Mouse (Mus musculus) urinary bladder, postnatal 4 days (tissue): ENCODE results near the gene Riiad1.

Experiments
- DNase-seq, 2 experiments: peaks; one replicate each; pipeline ENCODE4 v3.0.0; 2021 to 2022; ENCODE audit warnings: low spot score in 2 of 2

Gene Riiad1

GRCm38 (mm10) chr3:94463926-94464578 lies 16.1 kb downstream of the Riiad1 start:
- no peak for DNase-seq

DNA sequence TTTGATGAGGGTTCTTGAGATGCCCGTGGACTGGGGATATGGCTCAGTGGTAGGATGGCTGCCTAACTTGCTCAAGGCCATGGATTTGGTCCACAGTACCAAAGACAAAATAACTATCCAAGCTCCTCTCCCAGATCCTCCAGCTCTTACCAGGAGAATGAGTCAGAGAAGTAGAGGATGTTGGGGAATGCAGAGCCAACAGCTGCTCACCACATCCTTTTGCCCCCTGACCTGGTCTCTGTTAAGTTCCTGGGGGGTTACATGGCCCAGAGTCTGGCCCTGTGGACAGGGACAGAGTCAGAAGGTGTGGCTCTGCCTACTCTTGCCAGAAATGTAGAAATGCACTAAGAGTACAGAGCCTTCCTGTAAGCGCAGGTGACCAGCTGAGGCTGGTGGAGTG lies 20.3 kb downstream of the Riiad1 start:
- DNase-seq = no peak

DNA sequence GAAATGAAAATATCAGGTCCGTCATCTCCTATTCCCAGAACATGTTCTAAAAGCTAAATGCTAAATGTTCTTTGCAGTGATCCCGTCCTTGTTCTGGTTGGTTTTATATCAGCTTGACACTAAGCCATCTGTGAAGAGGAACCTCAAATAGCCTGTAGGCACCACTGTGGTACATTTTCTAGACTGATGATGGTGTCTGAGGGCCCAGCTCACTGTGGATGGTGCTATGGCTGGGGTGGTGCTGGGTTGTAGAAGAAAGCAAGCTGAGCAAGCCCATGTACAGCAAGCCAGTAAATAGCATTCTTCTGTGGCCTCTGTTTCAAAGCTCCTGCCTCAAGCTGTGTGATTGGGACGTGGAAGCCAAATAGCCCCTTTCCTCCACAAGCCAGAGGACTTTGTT lies 23.1 kb downstream of the Riiad1 start:
- no peak for DNase-seq

DNA sequence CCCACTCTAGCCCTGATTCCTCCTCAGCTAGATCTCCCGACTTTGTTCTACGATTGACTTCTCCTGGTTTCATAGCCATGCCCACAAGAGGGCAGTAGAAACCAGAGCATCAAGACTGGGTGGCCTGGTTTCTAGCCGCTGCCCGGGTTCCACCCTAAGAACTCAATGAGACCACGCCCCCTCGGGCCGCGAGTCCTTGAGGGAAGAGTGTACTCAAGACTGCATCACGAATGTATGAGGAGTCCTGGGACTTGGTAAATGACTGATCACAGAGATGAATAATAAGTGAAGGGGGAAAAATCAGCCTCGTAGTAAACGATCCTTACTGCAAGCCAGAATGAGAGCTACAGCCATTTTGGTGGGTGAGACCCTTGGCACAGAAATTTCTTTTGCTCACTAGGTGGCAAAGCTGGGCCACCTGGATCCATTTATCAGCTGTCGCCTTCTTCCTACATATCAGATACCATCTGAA lies 23.6 kb downstream of the Riiad1 start:
- DNase-seq = peak; percentile 72 to 81

DNA sequence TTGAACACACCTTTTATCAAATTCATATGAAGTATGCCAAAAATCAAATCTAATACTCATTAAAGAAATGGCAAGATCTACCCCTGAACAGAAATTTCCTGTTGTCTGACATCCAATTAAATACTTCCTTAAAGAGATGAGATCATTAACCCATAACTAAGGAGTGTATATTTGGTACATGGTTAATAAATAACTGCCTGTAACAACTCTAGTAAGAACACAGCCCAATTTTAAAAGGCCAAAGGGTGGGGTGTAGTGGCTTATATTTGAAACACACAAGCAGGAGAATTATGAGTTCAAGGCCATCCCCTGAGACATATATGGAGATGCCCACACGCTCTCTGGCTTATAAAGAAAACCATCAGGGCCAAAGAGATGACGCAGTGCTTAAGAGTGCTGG lies 30.8 kb downstream of the Riiad1 start:
- DNase-seq = no peak

GRCm38 (mm10) chr3:94443597-94443964 lies 36.6 kb downstream of the Riiad1 start, which contains the start of gene Oaz3:
Gene Oaz3, minus strand, starts transcription at chr3:94443915.
- no peak for DNase-seq

DNA sequence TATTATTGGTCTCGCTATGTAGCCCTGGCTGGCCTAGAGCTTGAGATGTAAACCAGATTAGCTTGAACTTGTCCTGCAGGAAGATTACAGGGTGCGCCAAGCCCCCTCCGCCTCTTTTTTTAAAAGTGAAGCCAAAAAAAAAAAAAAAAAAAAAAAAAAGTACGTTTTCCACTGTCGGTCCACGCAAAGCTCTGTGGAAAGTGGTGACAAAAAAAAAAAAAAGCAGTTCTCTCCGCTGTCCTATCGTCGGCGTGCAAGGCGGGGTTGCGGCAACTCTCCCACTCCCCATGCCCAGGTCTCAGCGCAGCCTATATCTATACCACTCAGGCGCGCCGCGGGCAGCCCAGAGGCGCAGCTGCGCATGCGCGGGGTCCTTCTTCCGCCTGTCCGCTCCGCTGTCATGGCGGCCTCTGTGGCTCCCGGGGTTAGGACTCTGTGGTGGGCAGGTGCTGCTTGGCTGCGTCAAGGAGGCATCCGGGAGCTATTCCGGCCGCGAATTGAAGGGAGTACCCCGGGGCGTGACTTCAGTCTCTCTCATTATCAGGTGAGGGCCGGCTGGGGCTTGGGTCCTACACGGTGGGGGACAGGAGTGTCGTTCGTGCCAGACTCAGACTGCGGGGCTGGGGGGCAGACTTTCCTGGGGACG lies 37.1 kb downstream of the Riiad1 start, which contains the start of gene Mrpl9:
Mrpl9 (plus strand) TSS at position 368 of the 646 bp plus-strand sequence.
- peak; percentile 93 to 94 for DNase-seq

- no peak for DNase-seq
These were observed 39.0 kb downstream of the Riiad1 start for GRCm38 (mm10) chr3:94441182-94441581.

- no peak for DNase-seq
These were observed 43.7 kb downstream of the Riiad1 start for GRCm38 (mm10) chr3:94436420-94436819.

GRCm38 (mm10) chr3:94434305-94434704 lies 45.8 kb downstream of the Riiad1 start:
- no peak for DNase-seq

DNA sequence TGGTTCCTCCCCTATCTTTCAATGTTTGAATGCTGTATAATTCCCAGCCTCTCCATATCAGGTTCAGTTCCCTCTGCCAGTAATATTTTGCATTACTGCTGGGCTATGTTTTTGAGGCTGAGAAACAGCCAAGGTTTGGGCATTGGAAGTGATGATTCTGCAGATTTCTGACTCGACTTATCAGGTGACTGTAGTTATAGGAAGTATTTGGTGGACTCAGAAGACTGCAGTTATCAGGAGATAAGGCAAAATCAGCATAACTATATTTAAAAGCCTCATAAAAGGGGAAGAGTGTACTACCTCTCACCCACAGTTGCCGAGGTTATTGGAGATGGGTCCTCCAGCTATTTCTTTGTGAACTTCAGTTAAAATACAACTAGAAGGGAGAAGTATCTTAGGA lies 49.2 kb downstream of the Riiad1 start:
- DNase-seq = no peak
